Mouse (Mus musculus): ENCODE data around the gene Cst3. TPM values are rescaled to one million over a fixed set of nuclear protein-coding genes. Genes with fewer than 3 reads are reported as not detected.

Cst3 gene
- total RNA-seq, 2 experiments from 2014 or later, result 527 to 580 TPM

DNA sequence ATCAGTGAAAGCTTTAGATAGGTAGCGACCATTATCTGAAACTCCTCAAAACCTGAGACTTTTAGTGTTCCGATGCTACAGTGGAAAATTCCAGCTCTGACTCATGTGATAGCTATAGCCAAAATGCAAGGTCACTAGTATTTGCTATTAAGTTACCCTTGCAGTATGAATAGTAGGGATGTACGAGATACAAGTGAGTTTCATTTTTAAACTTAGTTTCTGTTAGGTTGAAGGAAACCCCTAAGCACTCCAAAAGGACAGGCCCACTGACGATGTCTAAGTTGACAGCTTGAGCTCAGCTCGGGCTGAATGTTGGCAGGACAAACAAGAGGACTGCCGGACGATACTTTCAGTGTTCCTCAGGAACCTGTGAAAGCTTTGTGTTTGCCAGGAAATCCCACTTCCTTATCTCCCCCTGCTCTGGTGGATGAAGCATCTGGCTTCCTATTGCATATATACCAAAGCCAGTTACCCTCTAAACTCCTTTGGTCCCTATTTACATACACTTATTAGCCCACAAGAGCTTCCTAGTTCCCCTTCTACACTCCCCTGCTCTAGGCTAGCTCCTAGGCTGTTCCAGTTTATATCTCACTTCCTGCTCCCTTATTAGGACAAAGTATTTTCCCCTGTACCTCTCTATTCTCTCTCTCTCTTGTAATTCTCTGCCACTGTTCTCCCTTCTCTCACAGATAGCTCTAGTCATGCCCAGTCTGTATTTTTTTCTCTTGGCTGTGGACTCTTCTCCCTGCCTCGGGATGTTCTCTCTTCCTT lies 18.7 kb downstream of the Cst3 start:
- no peak for DNase-seq

DNA sequence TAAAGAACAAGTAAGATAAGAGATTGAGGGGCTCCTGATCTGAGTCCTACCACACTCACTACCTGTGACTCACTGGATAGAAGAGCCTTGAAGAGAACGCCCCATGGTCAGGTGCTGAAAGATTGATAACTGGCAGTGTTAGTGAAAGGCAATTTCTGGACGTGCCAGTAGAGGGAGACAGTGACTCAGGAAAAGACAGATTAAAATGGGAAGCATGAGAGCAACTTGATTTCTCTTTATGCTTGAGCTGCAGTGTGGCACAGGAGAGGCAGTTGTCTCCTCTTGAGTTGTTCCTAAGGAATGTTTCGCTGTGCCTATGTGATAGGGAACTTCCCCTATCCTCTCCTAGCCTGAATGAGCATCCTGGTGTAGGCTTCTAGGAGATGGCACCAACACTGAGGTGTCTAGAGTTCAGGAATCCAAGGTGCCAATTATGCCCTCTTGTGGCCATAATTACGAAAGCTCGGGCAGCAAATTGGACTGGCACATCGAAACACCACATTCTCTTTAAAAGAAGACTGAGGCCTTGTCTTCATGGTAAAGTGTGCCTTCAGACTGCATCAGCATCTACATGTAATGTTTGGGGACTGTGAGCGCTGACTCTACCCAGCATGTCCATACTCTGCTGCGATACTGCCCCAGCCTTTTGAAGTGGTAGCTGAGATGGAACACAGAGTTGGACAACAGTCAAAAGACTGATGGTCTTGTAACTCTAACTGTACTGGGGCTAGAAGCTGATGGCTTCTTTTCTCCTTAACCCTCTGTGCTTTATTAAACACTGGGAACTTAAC lies 24.2 kb downstream of the Cst3 start:
- DNase-seq, result peak; percentile 86

DNA sequence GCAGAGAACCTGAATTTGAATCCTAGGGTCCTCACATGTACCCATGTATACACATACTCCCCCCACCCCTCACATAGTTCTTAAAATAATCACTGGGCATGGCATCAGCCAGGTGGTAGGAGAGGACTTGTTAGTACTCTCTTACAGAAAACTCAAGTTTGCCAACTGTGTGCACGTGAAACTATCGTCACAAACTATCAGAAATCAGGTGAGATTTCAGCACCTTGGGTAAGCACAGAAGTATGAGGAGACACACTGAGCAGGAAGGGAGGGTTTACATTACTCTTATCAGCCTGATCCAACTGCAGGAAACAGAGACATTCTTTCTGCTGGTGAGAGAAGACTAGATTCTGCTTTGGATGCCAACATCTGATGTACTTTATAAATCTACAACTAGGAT lies 36.3 kb downstream of the Cst3 start:
- DNase-seq, result no peak

DNA sequence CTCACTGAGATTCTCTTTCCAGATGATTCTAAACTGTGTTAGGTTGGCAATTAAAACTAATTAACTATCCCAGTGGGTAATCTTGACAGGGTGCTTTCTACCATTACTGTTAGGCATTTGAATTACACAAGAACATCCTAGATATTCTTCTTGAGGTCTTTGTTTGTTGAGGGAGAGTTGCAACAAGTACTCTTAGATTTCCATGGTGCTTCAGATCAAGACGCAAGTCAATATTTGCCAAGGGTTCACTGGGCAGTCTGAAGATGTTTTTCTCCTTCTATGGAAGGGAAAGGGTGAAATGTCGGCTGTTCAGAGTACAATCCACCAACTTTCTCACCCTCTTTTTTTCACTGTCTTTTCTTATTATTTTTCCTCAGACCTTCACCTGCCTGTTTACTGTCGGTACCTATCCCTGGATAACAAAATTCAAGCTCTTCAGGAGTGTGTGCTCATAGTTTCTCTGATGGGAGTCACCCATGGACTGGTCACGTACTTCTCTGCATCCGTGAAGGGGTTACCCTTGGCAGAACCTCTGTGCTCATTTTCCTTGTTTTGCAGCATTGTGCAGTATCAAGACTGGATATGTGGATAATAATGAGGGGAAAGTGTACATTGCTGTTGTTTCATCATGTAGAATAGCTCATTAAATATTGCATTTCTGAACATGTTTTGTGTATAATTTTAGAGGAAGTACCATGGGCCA lies 37.3 kb downstream of the Cst3 start:
- no peak for DNase-seq

DNA sequence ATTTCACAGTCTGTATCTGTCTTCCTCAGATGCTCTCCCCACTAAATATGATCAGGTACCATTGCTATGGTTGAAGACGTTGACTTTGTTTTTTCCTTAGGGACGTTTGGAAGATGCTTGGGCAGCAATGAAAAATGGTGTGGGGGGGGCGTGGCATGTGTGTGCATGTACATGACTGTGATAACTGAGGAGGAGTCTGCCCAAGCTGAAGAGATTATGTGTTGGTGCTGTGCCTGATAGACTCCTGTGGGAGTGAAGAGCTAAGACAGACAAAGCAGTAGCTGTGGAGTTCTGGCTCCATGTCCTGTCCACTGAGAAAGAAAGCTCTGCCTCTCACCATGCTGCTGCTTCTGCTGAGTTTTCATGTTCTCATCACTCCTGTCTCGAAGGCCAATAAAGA lies 40.6 kb downstream of the Cst3 start, which contains the start of gene Cst9:
TSS of gene Cst9 (plus strand) at position 236 of the 400 bp plus-strand sequence.
- no peak for DNase-seq

DNA sequence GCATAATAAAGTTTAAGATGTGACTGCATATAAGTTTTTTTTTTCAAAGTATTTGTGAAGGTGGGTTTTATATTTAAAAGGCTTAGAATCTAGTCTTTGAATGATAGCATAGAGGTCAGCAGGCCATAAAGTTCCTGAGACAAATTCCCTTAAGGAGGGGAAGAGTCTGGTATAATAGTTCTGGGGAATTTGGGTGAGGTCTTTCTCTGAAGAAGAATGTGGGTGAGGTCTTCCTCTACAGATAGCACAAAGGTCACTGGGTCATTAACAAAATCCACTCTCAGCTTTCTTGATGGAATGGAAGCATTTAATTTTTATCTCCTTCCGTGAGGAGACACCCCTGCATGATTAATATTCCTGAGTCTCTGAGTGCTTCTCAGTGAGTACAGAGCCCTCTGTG lies 49.5 kb downstream of the Cst3 start:
- no peak for DNase-seq

Other genes starting within 250 kb of the Cst3 start
- 10 to 100 TPM; 19.1 to 21.5 TPM for gene Nxt1, start 203.1 kb downstream of the Cst3 start, total RNA-seq (2021)
- gene Gzf1, start 194.7 kb downstream of the Cst3 start, total RNA-seq (2021), result 10 to 100 TPM; 19.9 to 21.3 TPM
- gene Napb, start 143.2 kb downstream of the Cst3 start, total RNA-seq (2021), result 1 to 10 TPM; 2.5 to 2.6 TPM
- not detected for gene Cstl1, start 125.3 kb downstream of the Cst3 start, total RNA-seq (2021)
- gene Cst11, start 104.2 kb downstream of the Cst3 start, total RNA-seq (2021), result not detected
- not detected for gene 8030411F24Rik, start 93.7 kb downstream of the Cst3 start, total RNA-seq (2021)
- gene Cst12, start 86.3 kb downstream of the Cst3 start, total RNA-seq (2021), result 1 to 10 TPM; 1.4 to 1.7 TPM
- not detected for gene Cst8, start 76.9 kb downstream of the Cst3 start, total RNA-seq (2021)
- gene Cst13, start 55.6 kb downstream of the Cst3 start, total RNA-seq (2021), result not detected
- gene Cst9, start 40.5 kb downstream of the Cst3 start, total RNA-seq (2021), result 1 to 10 TPM; 3.1 to 4.1 TPM
- under 1 TPM in 1 of 2 experiments, not detected in 1; 0.72 TPM for gene 9230104L09Rik, start 10.7 kb downstream of the Cst3 start, total RNA-seq (2021)
- not detected for gene Gm1330, start 127.6 kb upstream of the Cst3 start, total RNA-seq (2021)
- not detected for gene Gm10750, start 141.5 kb upstream of the Cst3 start, total RNA-seq (2021)

Data from heart, postnatal 4 days (tissue).